Mouse (Mus musculus) heart, postnatal 0 days (tissue): ENCODE measurements around the gene Klhl5. TPM values are rescaled to one million over a fixed set of nuclear protein-coding genes. Genes with fewer than 3 reads are reported as not detected.

Experiments
- ATAC-seq: fragments of 200-750 bp; cut with Nextera tagmentation; 2 replicates; pipeline ENCODE4 v1.8.0; 2017; ENCODE audit warnings: low read depth, moderate number of reproducible peaks, moderate library complexity; ENCODE audit not compliant: insufficient read depth
- DNase-seq: peaks from one replicate; pipeline ENCODE4 v3.0.0-alpha.2; 2016; ENCODE audit warnings: low spot score
- H3K27ac ChIP-seq: fragments of 300-500 bp; sonication (generic); 2 replicates; pipeline ENCODE4 v1.5.1; 2014; ENCODE audit warnings: low read depth, mild to moderate bottlenecking
- H3K27me3 ChIP-seq: fragments of 300-500 bp; sonication (generic); 2 replicates; pipeline ENCODE4 v1.6.1; 2014; ENCODE audit warnings: low read length, mixed read lengths; ENCODE audit not compliant: control insufficient read depth, insufficient read depth
- H3K36me3 ChIP-seq: fragments of 300-500 bp; sonication (generic); replicated peaks from 2 replicates; pipeline ENCODE4 v1.6.1; 2014; ENCODE audit warnings: low read length, mixed read lengths; ENCODE audit not compliant: control insufficient read depth, insufficient read depth
- H3K4me1 ChIP-seq: fragments of 300-500 bp; sonication (generic); 2 replicates; pipeline ENCODE4 v1.6.1; 2014; ENCODE audit warnings: antibody characterized with exemption; ENCODE audit not compliant: control insufficient read depth, insufficient read depth
- H3K4me2 ChIP-seq: fragments of 300-500 bp; sonication (generic); 2 replicates; pipeline ENCODE4 v1.6.1; 2014; ENCODE audit warnings: low read depth, mild to moderate bottlenecking, low read length, moderate library complexity
- H3K4me3 ChIP-seq: fragments of 300-500 bp; sonication (generic); 2 replicates; pipeline ENCODE4 v1.5.1; 2014; ENCODE audit warnings: low read depth, low read length
- H3K9ac ChIP-seq: fragments of 300-500 bp; sonication (generic); replicated peaks from 2 replicates; pipeline ENCODE4 v1.6.1; 2014; ENCODE audit warnings: low read depth, low read length, mixed read lengths
- H3K9me3 ChIP-seq: fragments of 300-500 bp; sonication (generic); replicated peaks from 2 replicates; pipeline ENCODE4 v1.6.1; 2016; ENCODE audit warnings: low read length; ENCODE audit not compliant: control insufficient read depth
- CTCF ChIP-seq: IDR thresholded peaks from 2 replicates; pipeline ENCODE4 v1.5.1; 2016; ENCODE audit warnings: antibody characterized with exemption, control low read depth, low read depth
- EP300 ChIP-seq: IDR thresholded peaks from 2 replicates; pipeline ENCODE4 v1.6.1; 2016; ENCODE audit warnings: antibody characterized with exemption, low read depth
- WGBS: fragments of 180-500 bp; shearing (Covaris S2); extraction: QIAGEN DNeasy Blood & Tissue Kit; methylation state at CpG from one replicate; pipeline ENCODE4 v1.1.7; 2014; 5-methylcytosine and 5-hydroxymethylcytosine counted together
- polyA plus RNA-seq: library from polyadenylated mRNA; unstranded; fragments of >200 nt; fragmentation: Nextera tagmentation; extraction: Ambion mirVana; gene quantifications from 2 replicates; pipeline ENCODE4 v1.2.1, GENCODE M21; 2015
- total RNA-seq: library from RNA; depleted of rRNA; stranded (reverse); fragments of >200 nt; gene quantifications from 2 replicates; pipeline ENCODE4 v1.2.3, GENCODE M21; 2014; ENCODE audit warnings: low replicate concordance

The Klhl5 gene
- total and polyA plus RNA-seq, 2 experiments from 2014 or later, result 7.9 to 9.7 TPM

DNA sequence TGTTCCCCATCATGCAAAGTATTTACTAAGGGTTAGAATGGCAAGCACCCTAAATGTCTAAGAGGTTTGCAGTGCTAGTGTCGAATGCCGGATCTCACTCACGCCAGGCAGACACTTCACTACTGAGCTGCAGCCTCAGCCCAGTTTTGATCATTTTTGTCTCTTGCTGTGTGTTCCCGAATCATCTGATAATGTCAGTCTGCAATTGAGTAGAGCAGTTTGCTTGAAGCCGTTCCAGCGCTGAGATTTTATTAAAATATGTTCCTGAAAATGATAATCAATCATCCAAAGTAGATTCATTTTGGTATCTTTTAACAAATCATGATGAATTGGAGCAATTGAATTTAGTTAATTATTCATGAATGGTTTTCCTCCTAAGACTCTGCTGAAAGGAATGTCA is 39.4 kb downstream of the Klhl5 start:
- WGBS, result 89% methylated on average over 6 of the region's 6 CpGs
- TF ChIP-seq CTCF (no peak), EP300 (no peak)
- Histone ChIP-seq H3K9ac (no peak overlapping the region), H3K36me3 (peaks cover 35% of the 10 kb centered on the region), H3K4me1 (no peaks in the 10 kb centered on the region), H3K27me3 (no peaks in the 10 kb centered on the region), H3K9me3 (no peaks in the 10 kb centered on the region), H3K4me3 (no peak overlapping the region), H3K27ac (no peak overlapping the region), H3K4me2 (no peak overlapping the region)
- no peak for ATAC-seq
- no peak for DNase-seq

DNA sequence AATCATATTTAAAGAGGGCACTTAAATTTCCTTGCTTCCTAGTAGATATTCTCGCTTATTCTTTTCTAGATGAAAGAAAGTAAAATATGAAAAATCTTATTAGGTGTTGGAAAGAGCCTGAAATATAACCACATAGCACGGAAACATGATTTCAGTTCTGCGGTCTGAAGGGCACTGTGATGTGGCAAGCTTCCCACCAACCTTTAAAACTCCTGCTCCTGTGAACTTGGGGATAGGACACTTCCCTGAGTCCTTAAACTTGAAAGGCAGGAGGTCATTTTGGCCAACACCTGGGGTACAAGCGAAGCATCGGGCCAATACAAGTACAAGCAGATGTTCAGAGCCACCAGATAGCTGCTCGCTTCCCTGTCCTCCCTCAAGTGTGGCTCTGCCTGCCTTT is 42.4 kb downstream of the Klhl5 start:
- no peaks in the 10 kb centered on the region for H3K27me3 ChIP-seq
- H3K4me1 ChIP-seq, result no peaks in the 10 kb centered on the region
- no peak overlapping the region for H3K4me3 ChIP-seq
- no peak overlapping the region for H3K4me2 ChIP-seq
- H3K27ac ChIP-seq, result no peak overlapping the region
- TF ChIP-seq CTCF (no peak), EP300 (no peak)
- DNase-seq (no peak), ATAC-seq (no peak)
- H3K9me3 ChIP-seq, result no peaks in the 10 kb centered on the region
- H3K36me3 ChIP-seq, result peaks cover 37% of the 10 kb centered on the region
- no peak overlapping the region for H3K9ac ChIP-seq
- 96% methylated on average over 6 of the region's 6 CpGs for WGBS

DNA sequence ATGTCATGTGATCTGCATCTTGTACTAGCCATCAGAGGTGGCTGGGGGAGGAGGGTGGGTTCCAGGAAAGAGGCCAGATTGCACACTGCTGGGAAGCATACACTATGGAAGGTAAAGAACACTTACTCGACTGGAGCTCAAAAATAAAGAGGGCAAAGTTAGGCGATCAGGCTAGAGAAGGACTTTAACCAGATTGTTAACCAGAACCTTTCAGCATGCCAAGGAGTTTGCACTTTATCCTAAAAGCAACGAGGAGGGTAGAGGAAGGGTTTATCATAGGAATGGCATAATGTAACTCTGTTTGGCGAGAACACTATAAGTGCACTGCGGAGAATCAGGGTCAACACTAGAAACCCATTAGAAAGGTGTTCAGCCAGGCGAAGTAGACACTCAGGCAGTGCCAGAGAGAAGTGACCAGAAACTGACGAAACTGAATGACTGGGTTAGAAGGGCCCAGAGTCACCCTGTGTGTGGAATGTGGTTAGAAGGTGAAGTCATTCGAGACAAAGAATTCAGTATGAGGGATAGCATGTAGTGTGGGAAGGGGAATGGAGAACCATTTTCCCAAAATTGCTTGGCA is 43.1 kb downstream of the Klhl5 start:
- 76% methylated on average over 8 of the region's 8 CpGs for WGBS
- Histone ChIP-seq H3K36me3 (peaks cover 33% of the 10 kb centered on the region), H3K9me3 (no peaks in the 10 kb centered on the region), H3K4me3 (no peak overlapping the region), H3K27me3 (no peaks in the 10 kb centered on the region), H3K27ac (no peak overlapping the region), H3K9ac (no peak overlapping the region), H3K4me2 (no peak overlapping the region), H3K4me1 (no peaks in the 10 kb centered on the region)
- TF ChIP-seq CTCF (no peak), EP300 (no peak)
- DNase-seq (no peak), ATAC-seq (no peak)

DNA sequence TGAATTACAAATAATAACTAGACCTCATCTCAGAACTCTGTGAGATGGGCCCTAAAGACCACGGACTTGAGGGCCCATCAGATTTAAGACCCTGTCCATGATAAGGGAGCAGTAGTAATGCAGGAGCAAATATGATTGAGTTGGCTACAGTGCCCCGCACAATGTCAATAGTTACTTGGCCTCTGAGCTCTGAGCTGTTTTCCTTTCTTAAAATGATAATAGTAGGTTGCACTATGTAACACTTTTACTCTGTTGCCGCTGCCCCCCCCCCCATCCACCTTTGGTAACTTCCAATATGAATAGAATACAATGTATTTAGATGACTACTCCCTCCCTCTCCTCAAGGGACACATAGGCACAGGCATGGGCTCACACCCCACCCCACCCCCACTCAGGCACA is 43.9 kb downstream of the Klhl5 start:
- Histone ChIP-seq H3K9me3 (no peaks in the 10 kb centered on the region), H3K27me3 (no peaks in the 10 kb centered on the region), H3K36me3 (peaks cover 36% of the 10 kb centered on the region), H3K4me1 (no peaks in the 10 kb centered on the region), H3K9ac (no peak overlapping the region), H3K4me2 (no peak overlapping the region), H3K27ac (no peak overlapping the region), H3K4me3 (no peak overlapping the region)
- DNase-seq (no peak), ATAC-seq (no peak)
- 86% methylated on average over 3 of the region's 3 CpGs for WGBS
- TF ChIP-seq CTCF (no peak), EP300 (no peak)

DNA sequence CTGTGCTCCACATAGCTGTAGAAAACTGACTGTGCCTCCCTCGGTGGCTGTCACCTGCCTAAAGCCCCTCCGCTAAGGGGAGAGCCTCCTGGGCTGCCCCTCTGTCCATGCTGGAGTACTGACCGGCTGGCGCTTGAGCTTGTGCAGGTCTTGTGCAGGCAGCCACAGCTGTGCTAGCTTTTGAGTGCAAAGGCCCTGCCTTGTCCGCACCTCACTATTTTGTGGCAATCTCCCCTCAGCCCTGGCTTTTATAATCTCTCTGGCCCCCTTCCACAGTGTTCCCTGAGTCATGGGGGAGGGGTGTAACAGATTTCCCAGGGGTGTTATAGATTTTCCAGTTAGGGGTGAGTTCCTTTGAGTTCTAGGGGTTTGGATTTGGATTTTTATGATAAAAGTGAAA is 44.4 kb downstream of the Klhl5 start:
- H3K27me3 ChIP-seq, result no peaks in the 10 kb centered on the region
- H3K4me2 ChIP-seq, result no peak overlapping the region
- no peak overlapping the region for H3K27ac ChIP-seq
- no peak for DNase-seq
- peaks cover 38% of the 10 kb centered on the region for H3K36me3 ChIP-seq
- WGBS, result 42% methylated on average over 5 of the region's 5 CpGs
- TF ChIP-seq EP300, result no peak
- no peak overlapping the region for H3K4me3 ChIP-seq
- no peaks in the 10 kb centered on the region for H3K9me3 ChIP-seq
- no peaks in the 10 kb centered on the region for H3K4me1 ChIP-seq
- no peak overlapping the region for H3K9ac ChIP-seq
- ATAC-seq, result no peak

DNA sequence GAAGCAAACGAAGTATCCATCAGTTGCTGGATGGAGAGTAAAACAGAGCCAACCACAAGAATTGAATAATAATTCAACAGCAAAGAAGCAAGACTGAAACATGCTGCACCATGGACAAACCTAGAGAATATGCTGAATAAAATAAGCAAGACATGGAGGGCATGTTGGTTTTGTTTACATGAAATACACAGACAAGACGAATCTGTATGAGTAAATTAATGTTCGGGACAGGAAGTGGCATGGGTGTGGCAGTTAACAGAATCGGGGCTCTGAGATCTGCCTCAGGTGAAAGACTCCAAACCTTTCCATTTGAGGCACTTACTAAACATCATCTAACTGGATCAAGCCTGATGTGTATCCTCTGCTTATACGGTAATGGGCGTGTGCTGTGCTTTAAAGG is 46.9 kb downstream of the Klhl5 start:
- Histone ChIP-seq H3K4me3 (no peak overlapping the region), H3K9me3 (no peaks in the 10 kb centered on the region), H3K27me3 (no peaks in the 10 kb centered on the region), H3K36me3 (peaks cover 22% of the 10 kb centered on the region), H3K4me2 (no peak overlapping the region), H3K27ac (no peak overlapping the region), H3K9ac (no peak overlapping the region), H3K4me1 (no peaks in the 10 kb centered on the region)
- no peak for TF ChIP-seq EP300
- no peak for DNase-seq
- WGBS, result 88% methylated on average over 6 of the region's 6 CpGs
- no peak for ATAC-seq
